Mouse (Mus musculus): ENCODE measurements around the gene Plbd1. TPM values are rescaled to one million over a fixed set of nuclear protein-coding genes. Genes with fewer than 3 reads are reported as not detected.

Gene Plbd1
- polyA plus RNA-seq (2014; fragmentation: Illumina TruSeq; extraction: RNeasy Lipid Tissue Mini Kit (QIAGEN cat#74804); ENCODE audit: insufficient read depth, low read depth, low replicate concordance), result 30.7 TPM

DNA sequence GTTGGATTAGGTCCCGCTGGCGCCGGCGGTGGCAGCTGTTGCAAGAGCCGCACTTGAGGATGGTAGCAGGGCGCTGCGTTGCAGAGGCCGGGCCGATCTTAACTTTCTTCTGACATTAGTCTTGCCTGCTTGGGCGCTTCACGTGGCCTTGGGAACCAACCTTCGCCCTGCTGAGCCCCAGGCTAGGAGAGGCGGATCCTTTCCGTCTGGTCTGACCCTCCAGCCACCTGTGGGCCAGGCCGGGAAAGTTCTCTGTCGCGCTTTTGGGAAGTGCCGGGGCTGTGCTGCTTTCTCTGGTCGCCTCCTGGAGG lies at the start of gene Plbd1:
Gene Plbd1, minus strand, starts transcription at position 223 of the 311 bp plus-strand sequence.

Other genes with a start within 250 kb of the Plbd1 start
- not detected for gene E330021D16Rik, start 246.4 kb downstream of the Plbd1 start, polyA plus RNA-seq (2014; fragmentation: Illumina TruSeq; extraction: RNeasy Lipid Tissue Mini Kit (QIAGEN cat#74804); ENCODE audit: insufficient read depth, low read depth, low replicate concordance)
- gene Atf7ip, start 155.8 kb downstream of the Plbd1 start, polyA plus RNA-seq (2014; fragmentation: Illumina TruSeq; extraction: RNeasy Lipid Tissue Mini Kit (QIAGEN cat#74804); ENCODE audit: insufficient read depth, low read depth, low replicate concordance), result 11.3 TPM
- gene Gucy2c, start 119.8 kb upstream of the Plbd1 start, polyA plus RNA-seq (2014; fragmentation: Illumina TruSeq; extraction: RNeasy Lipid Tissue Mini Kit (QIAGEN cat#74804); ENCODE audit: insufficient read depth, low read depth, low replicate concordance), result 0.06 TPM
- not detected for gene Hist4h4, start 142.5 kb upstream of the Plbd1 start, polyA plus RNA-seq (2014; fragmentation: Illumina TruSeq; extraction: RNeasy Lipid Tissue Mini Kit (QIAGEN cat#74804); ENCODE audit: insufficient read depth, low read depth, low replicate concordance)
- 83.2 TPM for gene H2afj, start 146.3 kb upstream of the Plbd1 start, polyA plus RNA-seq (2014; fragmentation: Illumina TruSeq; extraction: RNeasy Lipid Tissue Mini Kit (QIAGEN cat#74804); ENCODE audit: insufficient read depth, low read depth, low replicate concordance)
- 0.93 TPM for gene BC049715, start 165.7 kb upstream of the Plbd1 start, polyA plus RNA-seq (2014; fragmentation: Illumina TruSeq; extraction: RNeasy Lipid Tissue Mini Kit (QIAGEN cat#74804); ENCODE audit: insufficient read depth, low read depth, low replicate concordance)
- 21.4 TPM for gene Wbp11, start 166.3 kb upstream of the Plbd1 start, polyA plus RNA-seq (2014; fragmentation: Illumina TruSeq; extraction: RNeasy Lipid Tissue Mini Kit (QIAGEN cat#74804); ENCODE audit: insufficient read depth, low read depth, low replicate concordance)
- gene Smco3, start 173.5 kb upstream of the Plbd1 start, polyA plus RNA-seq (2014; fragmentation: Illumina TruSeq; extraction: RNeasy Lipid Tissue Mini Kit (QIAGEN cat#74804); ENCODE audit: insufficient read depth, low read depth, low replicate concordance), result 0.27 TPM
- gene Art4, start 195.8 kb upstream of the Plbd1 start, polyA plus RNA-seq (2014; fragmentation: Illumina TruSeq; extraction: RNeasy Lipid Tissue Mini Kit (QIAGEN cat#74804); ENCODE audit: insufficient read depth, low read depth, low replicate concordance), result 13.4 TPM
- 4,570 TPM for gene Mgp, start 213.9 kb upstream of the Plbd1 start, polyA plus RNA-seq (2014; fragmentation: Illumina TruSeq; extraction: RNeasy Lipid Tissue Mini Kit (QIAGEN cat#74804); ENCODE audit: insufficient read depth, low read depth, low replicate concordance)